Mouse (Mus musculus) c-Kit-negative CD71-positive TER-119-positive erythroid progenitor cells, embryonic 14.5 days (primary cell): ENCODE data around the gene Nifk.

Experiments
- DNase-seq: peaks from one replicate; pipeline ENCODE4 v3.0.0-alpha.2; 2013; ENCODE audit warnings: low read depth, low spot score

The Nifk gene

DNA sequence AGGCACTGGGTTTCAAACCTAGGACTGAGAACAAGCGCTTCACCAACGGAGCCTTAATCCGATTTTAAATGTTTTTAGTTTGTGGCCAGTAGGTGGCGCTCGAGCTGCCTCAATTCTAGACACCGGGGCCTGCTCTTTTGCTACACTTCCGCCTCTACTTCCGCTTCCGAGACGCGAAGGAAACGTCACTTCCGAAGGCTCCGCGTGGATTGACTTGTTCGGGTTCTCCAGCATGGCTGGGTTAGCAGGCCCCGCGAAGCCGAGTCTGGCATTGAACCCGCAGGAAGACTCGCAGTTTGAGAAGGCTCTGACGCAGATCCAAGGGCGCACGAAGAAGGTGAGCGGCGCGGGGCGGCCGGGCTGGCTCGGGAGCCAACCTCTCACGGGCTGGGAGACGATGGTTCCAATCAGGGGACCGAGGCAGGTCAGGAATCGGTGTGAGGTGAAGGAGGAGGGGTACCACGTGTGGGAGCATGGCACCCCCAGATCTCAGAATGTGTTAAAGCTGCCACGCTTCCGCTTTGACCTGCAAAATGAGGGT lies at the start of gene Nifk:
TSS of gene Nifk (plus strand) at position 179 of the 541 bp plus-strand sequence.
- peak; percentile 90 for DNase-seq

DNA sequence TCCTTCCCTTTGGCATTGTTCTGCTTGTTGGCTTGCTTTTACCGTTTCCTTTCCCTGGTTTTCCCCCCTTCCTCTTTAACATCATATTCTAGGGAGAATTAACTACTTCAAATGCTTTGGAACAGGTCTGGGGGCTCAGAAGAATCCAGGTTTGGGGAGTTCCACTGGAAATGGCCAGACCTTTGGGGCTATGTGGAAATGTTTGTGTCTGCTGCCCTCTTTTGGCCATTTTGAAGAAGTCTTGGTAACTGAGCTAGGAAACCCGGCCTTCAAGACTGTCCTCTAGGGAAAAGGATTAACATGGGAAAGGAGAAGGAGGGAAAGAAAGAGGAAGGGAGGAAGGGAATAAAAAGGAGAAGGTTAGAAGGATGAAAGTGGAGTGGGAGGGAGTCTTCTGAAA lies 46.5 kb upstream of the Nifk start:
- DNase-seq, result no peak

DNA sequence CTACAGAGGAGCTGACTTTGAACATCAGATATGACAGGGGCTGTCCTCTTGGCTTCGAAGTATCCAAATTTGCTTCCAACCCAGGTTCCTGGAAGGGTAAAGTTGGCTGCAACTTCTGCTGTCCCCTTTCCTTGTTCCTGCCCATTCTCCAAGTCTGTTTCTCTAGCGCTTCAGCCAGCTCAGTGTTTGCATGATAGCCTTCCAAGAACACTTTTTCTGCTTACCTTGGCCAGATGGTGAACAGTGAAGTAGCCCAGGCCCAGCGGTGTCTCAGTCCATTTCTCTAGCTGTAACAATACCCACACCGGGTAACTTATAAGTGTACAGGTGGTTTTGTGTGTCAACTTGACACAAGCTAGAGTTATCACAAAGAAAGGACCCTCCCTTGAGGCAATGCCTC lies 29.3 kb upstream of the Nifk start:
- no peak for DNase-seq

DNA sequence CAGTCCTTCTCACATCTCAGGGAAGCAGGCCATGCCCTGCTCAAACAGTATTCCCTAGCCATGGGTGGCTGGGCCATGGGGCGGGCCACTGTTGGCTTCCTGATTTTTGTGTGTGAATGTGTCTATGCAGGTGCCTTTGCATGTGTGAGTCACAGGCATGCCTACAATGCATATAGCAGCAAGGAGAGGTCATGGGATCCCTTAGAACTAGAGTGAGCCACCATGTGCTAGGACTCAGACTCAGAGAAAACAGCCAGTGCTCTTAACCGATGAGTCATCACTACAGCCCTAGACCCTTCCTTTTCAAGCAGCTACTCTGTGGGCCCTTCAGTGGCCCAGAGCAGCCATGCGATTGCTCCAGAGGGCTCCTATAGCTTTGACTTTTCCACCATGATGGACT lies 27.4 kb upstream of the Nifk start:
- no peak for DNase-seq

DNA sequence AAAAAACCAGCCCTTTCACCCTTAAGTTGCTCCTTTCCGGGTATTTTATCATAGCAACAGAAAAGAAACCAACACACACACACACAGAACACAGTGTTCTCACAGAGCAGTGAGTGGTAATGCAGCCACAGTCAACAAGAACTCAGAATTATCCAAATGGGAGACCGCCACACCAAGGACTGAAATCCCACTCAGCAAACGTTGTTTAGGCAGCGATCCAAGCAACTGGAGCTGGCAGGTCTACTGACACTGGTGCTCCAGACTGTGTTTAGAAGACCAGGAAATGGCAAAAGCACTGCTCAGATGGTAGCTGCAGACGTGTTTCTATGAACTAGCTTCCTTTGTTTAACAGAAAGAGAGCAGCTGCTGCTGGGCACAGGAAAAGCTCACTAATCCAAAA lies 26.8 kb upstream of the Nifk start:
- no peak for DNase-seq

DNA sequence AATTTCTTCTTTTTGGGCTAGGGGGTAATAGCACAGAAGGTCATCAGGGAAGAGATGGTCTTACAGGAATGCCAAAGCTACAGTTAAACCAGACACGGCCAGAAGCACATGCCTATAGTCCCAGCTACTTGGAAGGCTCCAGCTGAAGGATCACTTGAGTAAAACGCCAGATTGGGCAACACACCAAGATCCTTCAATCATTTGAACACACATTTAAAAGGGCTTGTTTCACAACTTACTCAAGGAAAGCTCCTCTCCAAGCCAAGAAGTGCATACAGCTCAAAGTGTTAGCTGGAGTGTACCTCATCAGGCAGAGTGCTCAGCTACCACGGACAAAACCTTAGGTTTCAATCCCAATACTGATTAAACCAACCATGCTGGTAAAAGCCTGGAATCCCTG lies 25.0 kb upstream of the Nifk start:
- no peak for DNase-seq

DNA sequence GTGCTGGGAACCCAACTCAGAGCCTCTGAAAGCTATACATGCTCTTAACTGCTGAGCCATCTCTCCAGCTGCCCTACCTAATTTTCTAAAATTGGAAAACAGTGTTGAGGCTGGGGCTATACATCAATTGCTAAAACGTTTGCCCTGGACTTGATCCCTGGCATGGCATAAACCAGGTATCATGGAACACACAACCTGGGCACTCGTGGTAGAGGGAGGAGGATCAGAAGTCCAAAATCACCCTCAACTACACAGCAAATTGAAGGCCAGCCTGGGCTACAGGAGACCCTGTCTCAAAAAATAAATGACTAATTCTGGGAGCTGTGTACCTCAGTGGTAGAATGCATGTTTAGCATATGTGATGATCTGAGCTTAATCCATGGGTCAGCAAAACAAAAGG lies 23.9 kb upstream of the Nifk start:
- no peak for DNase-seq

DNA sequence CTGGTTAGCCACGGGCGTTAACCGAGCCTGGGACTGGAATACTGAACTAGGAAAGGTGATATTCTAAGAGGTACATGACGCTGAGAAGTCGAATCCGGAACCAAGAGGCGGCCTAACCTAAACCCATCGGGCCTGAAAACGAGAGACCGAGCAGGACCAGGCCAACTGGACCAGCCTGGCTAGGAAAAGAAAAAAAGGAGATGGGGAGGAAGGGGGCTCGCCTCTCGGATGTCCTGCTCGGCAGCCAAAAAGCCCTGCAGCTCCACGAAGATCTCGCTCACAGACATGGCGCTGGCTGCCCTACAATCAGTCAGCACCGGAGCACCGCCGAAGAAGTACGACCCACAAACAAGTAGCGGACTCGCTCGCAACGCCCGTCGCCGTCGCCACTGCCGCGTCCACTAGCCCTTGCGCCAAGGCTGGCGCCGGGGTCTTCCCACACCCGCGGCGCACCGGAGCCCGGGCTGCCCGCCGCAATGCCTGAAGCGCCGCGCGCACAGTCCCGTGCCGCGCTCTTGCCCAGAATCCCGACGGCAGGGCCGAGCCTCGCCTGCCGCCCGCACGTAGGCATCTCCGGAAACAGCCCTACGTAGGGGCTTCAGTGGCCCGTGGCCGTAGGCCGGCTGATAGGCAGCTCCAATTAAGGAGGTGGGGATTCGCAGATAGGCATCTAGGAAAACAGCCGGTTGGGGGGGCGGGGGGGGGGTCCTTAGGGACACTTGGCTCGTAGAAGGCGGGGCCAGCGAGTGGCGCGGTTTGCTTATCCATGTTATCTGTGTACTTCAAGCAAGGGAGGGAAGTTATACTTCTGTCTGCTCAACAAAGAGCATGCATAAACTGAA lies 10.6 kb upstream of the Nifk start:
- DNase-seq, result peak; percentile 72

DNA sequence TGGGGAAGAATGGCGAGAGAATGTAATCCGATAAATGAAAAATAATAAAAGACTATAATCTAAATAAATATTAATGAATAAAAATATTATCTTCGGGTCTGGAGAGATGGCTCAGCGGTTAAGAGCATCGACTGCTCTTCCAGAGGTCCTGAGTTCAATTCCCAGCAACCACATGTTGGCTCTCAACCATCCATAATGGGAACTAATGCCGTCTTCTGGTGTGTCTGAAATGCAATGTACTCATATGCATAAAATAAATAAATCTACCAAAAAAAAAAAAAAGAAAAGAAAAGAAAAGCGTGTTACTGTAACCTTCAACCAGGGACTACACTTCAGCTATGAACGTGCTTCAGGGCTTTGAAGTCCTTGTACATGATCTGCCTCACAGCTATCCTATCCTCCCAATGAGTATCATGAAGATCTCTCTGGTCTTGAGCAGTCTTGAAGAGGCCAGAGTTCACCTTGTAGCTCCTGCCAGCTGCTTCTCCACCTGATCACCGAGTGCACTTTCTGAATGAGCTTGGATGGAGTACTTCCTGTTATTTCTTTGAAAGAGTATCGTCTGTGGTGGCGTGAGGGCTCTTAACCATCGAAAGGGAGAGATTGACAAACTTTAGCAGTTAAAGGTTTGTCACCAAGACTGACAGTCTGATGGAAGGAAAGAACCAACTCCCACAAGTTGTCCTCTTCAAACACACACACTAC lies 9.9 kb upstream of the Nifk start, which contains the start of gene Tsn:
TSS of gene Tsn (minus strand) at position 118 of the 705 bp plus-strand sequence.
- DNase-seq, result no peak

DNA sequence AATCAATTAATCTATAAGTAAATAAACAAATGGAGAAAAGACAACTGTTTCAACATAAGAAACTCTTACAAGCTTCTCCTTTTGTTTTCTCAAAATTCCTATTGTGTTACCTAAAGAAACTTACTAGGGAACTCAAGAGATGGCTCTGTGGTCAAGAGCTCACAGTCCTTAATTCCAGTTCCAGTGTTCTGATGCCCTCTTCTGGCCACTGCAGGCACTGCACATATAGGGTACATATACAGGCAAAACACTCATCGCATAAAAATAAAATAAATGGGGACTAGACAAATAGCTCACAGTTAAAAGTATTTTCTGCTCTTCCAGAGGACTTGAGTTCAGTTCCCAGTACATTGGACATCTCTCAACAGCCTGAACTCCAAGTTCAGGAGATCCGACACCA lies 943 bp upstream of the Nifk start:
- peak; percentile 48 for DNase-seq

DNA sequence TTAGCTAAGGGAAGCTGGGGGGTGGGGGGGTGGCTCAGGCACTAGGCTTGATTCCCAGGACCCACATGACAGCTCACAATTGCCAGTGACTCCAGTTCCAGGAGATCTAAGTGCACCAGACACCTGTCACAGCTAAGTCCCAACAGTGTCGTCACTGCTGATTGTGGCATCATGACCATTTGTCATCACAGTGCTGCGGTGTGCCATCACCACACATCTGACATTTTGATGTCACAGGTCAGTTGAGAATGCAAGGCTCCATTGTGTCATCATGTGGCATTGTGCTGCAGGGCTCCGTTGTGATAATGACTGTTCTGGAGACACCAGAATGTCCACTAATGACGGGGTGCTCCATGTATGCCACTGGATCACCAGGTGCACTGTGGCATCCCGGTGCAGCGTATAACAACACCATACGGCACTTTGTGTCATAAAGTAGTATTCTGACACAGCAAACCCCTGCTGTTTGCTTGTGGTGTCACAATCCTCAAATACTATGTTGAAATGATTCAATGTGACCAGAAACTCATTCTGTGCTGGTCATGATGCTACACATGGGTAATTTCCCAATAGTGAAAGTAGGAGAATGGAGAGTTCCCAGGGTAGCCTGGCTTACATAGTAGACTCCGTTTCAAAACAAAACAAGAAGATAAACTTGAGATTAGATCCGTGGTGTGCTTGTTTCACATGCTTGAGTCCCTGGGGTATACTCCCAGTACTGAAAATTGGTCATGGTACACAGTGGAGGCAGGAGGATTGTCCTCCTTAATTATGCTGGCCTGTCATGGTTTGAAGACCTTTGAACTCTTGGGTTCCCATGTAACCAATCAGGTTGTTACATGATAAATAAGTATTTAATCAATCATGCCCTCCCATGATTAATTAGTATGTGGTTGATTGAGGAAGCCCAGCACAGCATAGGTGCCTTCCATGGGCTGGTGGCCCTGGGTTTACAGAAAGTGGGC lies 13.4 kb downstream of the Nifk start:
- DNase-seq, result no peak

DNA sequence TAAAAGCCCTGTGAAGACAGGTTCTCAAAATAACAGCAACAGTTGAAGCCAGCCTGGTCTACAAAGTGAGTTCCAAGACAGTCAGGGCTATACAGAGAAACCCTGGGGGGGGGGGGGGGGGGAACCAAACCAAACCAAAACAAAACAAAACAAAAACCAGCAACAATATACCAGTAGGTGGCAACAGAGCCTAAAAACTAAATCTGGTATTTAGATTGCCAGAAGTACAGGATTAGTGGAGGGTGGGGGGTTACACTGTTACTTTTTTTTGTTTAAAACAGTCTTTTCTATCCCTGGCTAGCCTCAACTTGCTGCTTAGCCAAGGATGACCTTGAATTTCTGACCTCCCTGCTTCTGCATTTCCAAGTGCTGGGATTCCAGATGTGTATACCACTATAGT lies 14.2 kb downstream of the Nifk start:
- no peak for DNase-seq

DNA sequence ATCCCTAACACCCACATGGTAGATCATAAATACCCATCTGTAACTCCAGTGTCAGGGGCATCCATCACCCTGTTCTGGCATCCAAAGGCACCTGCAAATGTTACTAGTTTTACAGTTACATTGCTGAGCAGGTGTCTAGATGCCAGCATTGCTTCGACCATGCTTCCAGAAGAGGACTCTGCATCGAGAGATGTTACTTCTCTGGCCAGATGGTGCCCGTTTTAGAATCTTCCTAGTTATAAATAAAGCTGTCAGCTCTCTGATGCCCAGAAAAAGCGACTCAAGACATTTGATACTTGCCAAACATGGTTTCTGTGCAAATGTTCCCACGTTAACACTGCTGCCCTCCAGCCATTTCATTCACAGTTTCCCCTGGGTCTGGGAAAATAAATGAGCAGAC lies 16.3 kb downstream of the Nifk start:
- DNase-seq, result no peak

DNA sequence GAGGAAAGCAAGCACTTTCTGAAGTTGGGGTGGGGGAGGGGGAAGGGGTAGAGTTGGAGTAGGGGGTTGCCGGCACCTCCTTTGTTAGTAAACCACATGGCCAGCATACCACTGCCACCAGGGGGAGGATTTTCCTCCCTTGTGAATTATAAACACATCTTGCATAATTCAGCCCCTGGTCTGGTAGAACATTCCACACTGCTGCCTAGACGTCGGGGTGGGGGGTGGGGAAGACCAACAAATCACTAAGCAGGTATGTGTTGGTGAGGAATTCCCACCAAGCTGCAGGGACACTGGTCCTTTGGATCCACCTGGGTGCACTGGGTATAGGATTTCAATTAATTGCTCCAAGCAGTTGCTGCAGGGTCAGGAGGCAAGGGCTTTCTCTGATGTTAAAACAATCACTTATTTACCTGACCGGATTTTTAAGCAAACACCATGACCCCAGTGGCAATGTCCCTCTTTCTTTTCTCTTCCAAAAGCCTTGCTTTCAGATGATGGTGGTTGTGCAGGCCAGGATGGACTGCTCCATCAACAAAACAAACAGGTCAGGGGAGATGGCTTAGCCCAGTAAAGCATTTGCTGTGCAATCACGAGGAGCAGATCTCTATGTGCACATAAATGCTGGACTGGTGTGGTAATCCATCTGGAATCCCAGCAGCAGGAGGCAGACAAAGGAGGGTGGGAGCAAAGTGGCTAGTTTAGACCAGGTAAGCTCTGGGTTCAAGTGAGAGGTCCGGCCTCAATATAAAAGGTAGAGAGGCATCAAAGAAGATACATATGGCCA lies 22.2 kb downstream of the Nifk start:
- no peak for DNase-seq

DNA sequence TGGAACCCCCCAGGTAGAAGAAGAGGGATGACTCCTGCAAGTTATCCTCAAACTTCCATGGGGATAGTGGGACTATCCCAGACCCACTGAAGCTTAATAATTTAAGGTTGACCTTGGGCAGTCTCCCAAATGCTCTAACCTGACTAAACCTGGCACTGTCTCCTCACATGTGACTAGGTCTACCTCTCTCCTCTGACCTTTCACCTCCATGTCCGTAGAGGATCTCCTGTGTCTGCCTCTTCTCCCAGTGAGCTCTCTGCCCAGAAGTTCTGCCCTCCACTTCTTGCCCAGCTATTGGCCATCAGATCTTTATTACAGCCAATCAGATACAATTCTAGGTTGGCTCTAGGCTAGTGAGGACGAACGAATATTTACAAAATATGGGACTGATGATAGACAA lies 28.3 kb downstream of the Nifk start:
- DNase-seq, result no peak

DNA sequence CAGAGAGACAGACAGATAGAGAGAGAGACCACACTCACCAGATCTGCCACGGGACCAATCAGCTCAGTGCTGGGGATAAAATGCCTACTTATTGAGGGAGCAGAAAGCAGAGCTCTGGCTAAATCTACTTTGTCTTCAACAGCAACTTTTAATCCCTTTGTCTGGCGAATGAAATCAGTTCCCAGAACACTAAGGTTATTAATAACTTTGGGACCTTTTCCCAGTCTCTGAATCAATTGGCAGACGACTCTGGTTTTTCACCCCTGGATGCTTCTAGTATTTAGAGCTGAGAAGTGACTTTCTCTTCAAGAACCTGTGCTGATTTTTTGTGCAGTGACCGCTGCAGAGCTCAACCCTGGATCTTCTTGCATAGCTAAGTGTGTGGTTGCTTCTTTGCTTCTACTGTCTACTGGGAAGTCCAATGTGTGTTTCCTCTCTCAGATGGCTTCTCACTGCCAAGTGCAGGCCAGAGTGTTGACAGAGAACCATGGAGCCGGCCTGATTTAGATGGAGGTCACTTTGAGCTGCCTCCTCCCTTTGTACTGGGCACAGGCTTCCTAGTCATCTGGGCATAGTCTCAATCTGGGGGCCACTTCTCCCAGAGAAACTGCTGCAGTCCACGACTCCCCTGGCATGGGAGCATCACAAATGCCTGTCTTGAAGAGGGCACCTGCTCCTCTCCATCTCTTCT lies 37.6 kb downstream of the Nifk start:
- DNase-seq, result no peak

DNA sequence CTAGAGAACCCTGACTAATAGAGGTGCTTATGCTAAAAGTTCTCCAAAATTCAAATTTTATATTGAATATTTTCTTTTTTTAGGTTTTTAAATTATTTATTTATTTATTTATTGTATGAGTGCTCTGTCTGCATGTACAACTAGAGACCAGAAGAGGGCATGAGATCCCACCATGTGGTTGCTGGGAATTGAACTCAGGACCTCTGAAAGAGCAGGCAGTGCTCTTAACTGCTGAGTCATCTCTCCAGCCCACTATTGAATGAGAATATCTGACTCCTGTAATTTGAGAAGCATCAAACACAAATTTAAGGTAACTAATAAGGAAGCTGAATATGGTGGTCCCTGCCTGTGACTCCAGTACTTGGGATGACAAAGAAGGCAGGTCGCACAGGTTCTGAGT lies 46.3 kb downstream of the Nifk start:
- DNase-seq, result no peak

DNA sequence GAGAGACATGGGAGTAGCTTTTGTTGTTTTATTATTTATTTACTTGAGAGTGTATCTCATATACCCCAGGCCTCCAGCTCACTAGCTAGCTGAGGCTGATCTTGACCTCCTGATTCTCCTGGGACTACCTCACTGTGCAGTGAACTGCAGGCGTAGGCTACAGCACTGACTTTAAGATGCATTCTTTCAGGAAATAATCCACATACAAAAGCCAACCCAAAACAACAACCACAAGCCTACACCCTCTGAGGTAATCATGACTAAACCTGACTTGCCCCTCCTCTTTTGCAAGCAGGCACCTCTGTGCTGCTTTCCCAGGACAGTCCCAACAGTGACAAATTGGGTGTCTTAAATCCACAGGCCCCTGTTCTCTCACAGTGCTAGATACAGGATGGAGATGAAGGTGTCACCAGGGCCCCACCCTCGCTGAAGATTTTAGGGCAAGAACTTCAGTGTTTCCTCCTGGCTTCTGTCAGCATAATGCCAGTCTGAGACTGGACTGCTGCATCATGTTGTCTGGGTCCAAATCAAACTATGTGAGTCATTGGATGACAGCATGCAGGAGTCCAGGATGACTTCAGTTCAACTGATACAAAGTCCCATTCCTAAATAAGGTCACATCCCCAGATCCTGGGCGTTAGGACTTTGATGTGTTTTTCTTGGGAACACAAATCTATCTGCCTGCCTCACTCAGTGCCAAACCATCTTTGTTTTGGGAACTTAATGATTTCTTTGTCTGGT lies 47.3 kb downstream of the Nifk start:
- no peak for DNase-seq

DNA sequence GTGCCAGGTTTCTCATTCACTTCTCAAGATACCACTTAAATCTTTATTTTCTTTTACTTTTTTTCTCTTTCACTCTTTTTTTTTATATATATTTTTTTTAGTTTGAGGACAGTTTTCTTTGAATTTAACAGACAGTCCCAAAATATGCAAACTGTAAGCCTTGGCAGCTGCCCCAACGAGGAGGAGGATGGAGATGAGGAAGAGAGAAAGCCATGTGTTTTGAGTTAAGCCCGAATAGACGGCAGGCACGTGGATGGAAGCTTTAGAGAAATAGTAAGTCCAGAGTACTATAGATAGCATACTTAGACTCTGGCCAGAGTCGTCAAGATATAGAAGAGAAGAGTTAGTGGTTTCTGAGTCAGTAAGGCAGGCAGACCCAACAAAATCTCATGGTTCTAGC lies 56.1 kb downstream of the Nifk start:
- no peak for DNase-seq
